Mouse (Mus musculus) hindbrain, embryonic 12.5 days (tissue): Measurements from ENCODE around the gene Tfap2a. TPM values are rescaled to one million over a fixed set of nuclear protein-coding genes. Genes with fewer than 3 reads are reported as not detected.

ENCODE experiments used
- ATAC-seq: fragments of 200-750 bp; cut with Nextera tagmentation; 2 replicates; pipeline ENCODE4 v1.8.0; 2017; ENCODE audit warnings: moderate TSS enrichment; ENCODE audit not compliant: low FRiP score
- H3K27ac ChIP-seq: fragments of 300-500 bp; sonication (generic); 2 replicates; pipeline ENCODE4 v1.5.1; 2016; ENCODE audit warnings: mild to moderate bottlenecking
- H3K27me3 ChIP-seq: fragments of 300-500 bp; sonication (generic); 2 replicates; pipeline ENCODE4 v1.6.1; 2016; ENCODE audit warnings: mild to moderate bottlenecking
- H3K36me3 ChIP-seq: fragments of 300-500 bp; sonication (generic); 2 replicates; pipeline ENCODE4 v1.6.1; 2016; ENCODE audit warnings: mild to moderate bottlenecking
- H3K4me1 ChIP-seq: fragments of 300-500 bp; sonication (generic); 2 replicates; pipeline ENCODE4 v1.6.1; 2016
- H3K4me2 ChIP-seq: fragments of 300-500 bp; sonication (generic); replicated peaks from 2 replicates; pipeline ENCODE4 v1.6.1; 2016; ENCODE audit warnings: mild to moderate bottlenecking
- H3K4me3 ChIP-seq: fragments of 300-500 bp; sonication (generic); 2 replicates; pipeline ENCODE4 v1.5.1; 2016; ENCODE audit warnings: mild to moderate bottlenecking
- H3K9ac ChIP-seq: fragments of 300-500 bp; sonication (generic); 2 replicates; pipeline ENCODE4 v1.6.1; 2016; ENCODE audit warnings: mild to moderate bottlenecking, moderate library complexity
- H3K9me3 ChIP-seq: fragments of 300-500 bp; sonication (generic); replicated peaks from 2 replicates; pipeline ENCODE4 v1.6.1; 2016; ENCODE audit warnings: mild to moderate bottlenecking
- WGBS: fragments of 180-500 bp; shearing (Covaris S2); methylation state at CpG from one replicate; pipeline ENCODE4 v1.1.7; 2016; 5-methylcytosine and 5-hydroxymethylcytosine counted together
- polyA plus RNA-seq: library from polyadenylated mRNA; unstranded; fragments of >200 nt; fragmentation: Nextera tagmentation; extraction: Ambion mirVana; gene quantifications from 2 replicates; pipeline ENCODE4 v1.2.1, GENCODE M21; 2016

Tfap2a gene
- 20.5 and 21.1 TPM in 2 replicates for polyA plus RNA-seq

GRCm38 (mm10) chr13:40738196-40738880, at the start of gene Tfap2a:
Gene Tfap2a, minus strand, starts transcription at chr13:40738376.
- Histone ChIP-seq H3K4me2 (peak within 1 kb of the TSS; percentile 22; the same call in 1 of the 2 replicates), H3K27me3 (peaks cover 100% of the 10 kb centered on the region), H3K4me3 (no peak within 1 kb of the TSS), H3K27ac (no peak within 1 kb of the TSS), H3K4me1 (peaks cover 19% of the 10 kb centered on the region), H3K9me3 (no peaks in the 10 kb centered on the region), H3K36me3 (no peaks in the 10 kb centered on the region), H3K9ac (no peak within 1 kb of the TSS)
- no peak for ATAC-seq
- WGBS: under 1% methylated on average over 30 of the region's 30 CpGs

DNA sequence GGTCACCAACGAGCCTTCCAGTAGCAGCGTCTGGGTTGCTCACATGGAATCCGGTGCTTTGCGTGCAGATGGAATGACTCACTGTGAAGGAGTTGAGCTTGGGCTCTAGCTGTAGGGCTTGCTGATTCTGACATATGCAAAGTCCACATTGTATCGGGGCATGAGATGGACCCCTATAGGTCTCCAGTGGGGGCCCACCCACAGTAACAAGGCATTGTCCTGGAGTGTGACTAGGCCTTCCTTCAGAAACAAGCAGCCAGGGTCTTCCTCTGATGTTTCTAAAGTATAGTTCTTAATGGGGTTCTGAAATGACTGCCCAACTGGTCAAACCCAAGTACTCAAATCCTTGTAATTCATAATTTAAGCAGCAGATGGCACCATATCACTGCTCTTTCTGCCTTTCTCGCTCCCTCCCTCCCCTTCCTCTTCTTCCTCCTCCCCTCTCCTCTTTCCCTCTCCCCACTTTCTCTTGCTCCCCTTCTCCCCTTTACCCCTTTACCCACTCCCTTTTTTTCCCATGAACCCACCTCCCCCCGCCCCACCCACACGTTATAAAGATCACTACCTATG, 46.1 kb upstream of the Tfap2a start:
- 49% methylated on average over 8 of the region's 8 CpGs for WGBS
- no peak for ATAC-seq
- H3K27me3 ChIP-seq: no peaks in the 10 kb centered on the region

DNA sequence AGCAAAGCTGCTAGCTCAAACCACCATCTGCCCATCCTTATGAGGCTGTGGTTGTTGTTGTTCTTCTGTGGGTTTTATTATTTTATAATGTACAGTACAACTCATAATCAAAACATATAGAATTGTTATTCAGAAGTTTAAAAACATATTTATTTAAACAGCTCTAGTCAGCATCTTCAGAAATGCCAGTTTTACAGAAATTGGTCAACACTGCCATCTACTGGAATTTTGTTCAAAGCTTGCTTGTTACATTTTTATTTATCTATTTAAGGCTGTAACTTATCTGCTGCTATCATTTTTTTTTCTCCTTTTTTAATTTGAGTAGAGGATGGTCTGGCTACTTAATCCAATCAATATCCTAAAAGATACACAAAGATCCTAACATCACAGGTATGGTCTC, 19.8 kb upstream of the Tfap2a start:
- H3K9me3 ChIP-seq: no peaks in the 10 kb centered on the region
- H3K4me1 ChIP-seq: no peaks in the 10 kb centered on the region
- no peak for ATAC-seq
- H3K27ac ChIP-seq: no peak overlapping the region
- H3K4me2 ChIP-seq: no peak overlapping the region
- no peaks in the 10 kb centered on the region for H3K36me3 ChIP-seq
- no peak overlapping the region for H3K4me3 ChIP-seq
- H3K27me3 ChIP-seq: no peaks in the 10 kb centered on the region
- no peak overlapping the region for H3K9ac ChIP-seq

More for the DNA sequence above, 46.1 kb upstream of the Tfap2a start:
- H3K4me2 ChIP-seq: no peak overlapping the region
- H3K4me3 ChIP-seq: no peak overlapping the region
- no peak overlapping the region for H3K27ac ChIP-seq
- no peaks in the 10 kb centered on the region for H3K36me3 ChIP-seq
- H3K9ac ChIP-seq: no peak overlapping the region
- no peaks in the 10 kb centered on the region for H3K4me1 ChIP-seq
- H3K9me3 ChIP-seq: no peaks in the 10 kb centered on the region

GRCm38 (mm10) chr13:40756356-40756755, 18.2 kb upstream of the Tfap2a start:
- Histone ChIP-seq H3K9ac (no peak overlapping the region), H3K27me3 (peaks cover 4% of the 10 kb centered on the region; the same call in 1 of the 2 replicates), H3K9me3 (no peaks in the 10 kb centered on the region), H3K36me3 (no peaks in the 10 kb centered on the region), H3K4me1 (no peaks in the 10 kb centered on the region), H3K4me2 (no peak overlapping the region), H3K4me3 (no peak overlapping the region), H3K27ac (no peak overlapping the region)
- WGBS: 69% methylated on average over 7 of the region's 7 CpGs
- ATAC-seq: no peak

DNA sequence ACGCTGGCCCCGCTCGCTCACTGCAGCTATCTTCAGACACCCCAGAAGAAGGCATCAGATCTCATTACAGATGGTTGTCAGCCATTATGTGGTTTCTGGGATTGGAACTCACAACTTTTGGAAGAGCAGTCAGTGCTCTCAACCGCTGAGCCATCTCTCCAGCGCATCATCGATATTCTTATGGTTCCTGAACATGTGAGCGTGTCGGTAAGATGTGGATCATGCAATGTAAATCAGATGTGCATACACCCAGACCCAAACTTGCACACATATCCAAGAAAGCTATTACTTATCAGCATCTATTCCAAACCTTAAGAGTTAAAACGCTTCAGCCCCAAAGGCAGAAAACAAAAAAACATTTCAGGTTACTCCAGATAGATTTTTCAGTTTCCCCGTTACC, 15.9 kb upstream of the Tfap2a start:
- no peaks in the 10 kb centered on the region for H3K9me3 ChIP-seq
- H3K27ac ChIP-seq: no peak overlapping the region
- H3K27me3 ChIP-seq: peaks cover 17% of the 10 kb centered on the region
- no peak overlapping the region for H3K4me2 ChIP-seq
- WGBS: 97% methylated on average over 10 of the region's 10 CpGs
- no peak for ATAC-seq
- no peaks in the 10 kb centered on the region for H3K4me1 ChIP-seq
- H3K9ac ChIP-seq: no peak overlapping the region
- no peaks in the 10 kb centered on the region for H3K36me3 ChIP-seq
- no peak overlapping the region for H3K4me3 ChIP-seq

GRCm38 (mm10) chr13:40751889-40752288, 13.7 kb upstream of the Tfap2a start:
- Histone ChIP-seq H3K4me1 (no peaks in the 10 kb centered on the region), H3K9me3 (no peaks in the 10 kb centered on the region), H3K27me3 (peaks cover 31% of the 10 kb centered on the region), H3K4me3 (no peak overlapping the region), H3K27ac (no peak overlapping the region), H3K36me3 (no peaks in the 10 kb centered on the region), H3K4me2 (no peak overlapping the region), H3K9ac (no peak overlapping the region)
- 92% methylated on average over 10 of the region's 10 CpGs for WGBS
- no peak for ATAC-seq

DNA sequence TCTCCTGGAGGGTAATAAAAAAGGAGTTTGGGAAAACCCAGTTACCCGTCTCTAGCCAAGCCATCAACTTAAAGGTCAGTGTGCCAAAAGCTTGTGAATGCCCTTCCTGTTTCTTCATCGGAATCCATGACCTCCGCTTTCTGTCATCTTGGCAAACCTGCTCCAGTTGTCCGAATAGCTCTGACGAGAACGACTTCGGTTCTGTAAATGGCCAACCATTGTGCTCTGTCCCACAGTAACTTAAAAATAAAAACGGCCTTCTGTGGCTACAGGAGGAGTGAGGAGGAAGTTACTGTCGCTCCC, 11.4 kb upstream of the Tfap2a start:
- no peak overlapping the region for H3K4me3 ChIP-seq
- ATAC-seq: no peak
- H3K9me3 ChIP-seq: no peaks in the 10 kb centered on the region
- H3K27me3 ChIP-seq: peaks cover 52% of the 10 kb centered on the region
- no peaks in the 10 kb centered on the region for H3K36me3 ChIP-seq
- no peak overlapping the region for H3K27ac ChIP-seq
- H3K4me2 ChIP-seq: peak overlapping the region; percentile 40; the same call in 1 of the 2 replicates
- H3K9ac ChIP-seq: no peak overlapping the region
- WGBS: 68% methylated on average over 9 of the region's 9 CpGs
- H3K4me1 ChIP-seq: peaks cover 2% of the 10 kb centered on the region; the same call in 1 of the 2 replicates

GRCm38 (mm10) chr13:40748785-40749602, 10.8 kb upstream of the Tfap2a start:
- H3K9ac ChIP-seq: no peak overlapping the region
- peaks cover 4% of the 10 kb centered on the region; the same call in 1 of the 2 replicates for H3K4me1 ChIP-seq
- no peaks in the 10 kb centered on the region for H3K9me3 ChIP-seq
- no peaks in the 10 kb centered on the region for H3K36me3 ChIP-seq
- no peak overlapping the region for H3K27ac ChIP-seq
- WGBS: 18% methylated on average over 16 of the region's 19 CpGs
- peaks cover 58% of the 10 kb centered on the region for H3K27me3 ChIP-seq
- peak overlapping the region; percentile 40 for H3K4me2 ChIP-seq
- no peak for ATAC-seq
- no peak overlapping the region for H3K4me3 ChIP-seq

- Histone ChIP-seq H3K4me2 (peak overlapping the region; percentile 20), H3K9ac (no peak overlapping the region)
- WGBS: 2% methylated on average over 19 of the region's 19 CpGs
Measured at GRCm38 (mm10) chr13:40744111-40744805, 6.1 kb upstream of the Tfap2a start.

GRCm38 (mm10) chr13:40743221-40743620, 5.0 kb upstream of the Tfap2a start:
- H3K27me3 ChIP-seq: peaks cover 95% of the 10 kb centered on the region
- no peaks in the 10 kb centered on the region for H3K9me3 ChIP-seq
- no peak for ATAC-seq
- no peak overlapping the region for H3K4me2 ChIP-seq
- H3K36me3 ChIP-seq: no peaks in the 10 kb centered on the region
- no peak overlapping the region for H3K9ac ChIP-seq
- H3K4me3 ChIP-seq: no peak overlapping the region
- H3K4me1 ChIP-seq: peaks cover 6% of the 10 kb centered on the region
- 13% methylated on average over 4 of the region's 4 CpGs for WGBS
- no peak overlapping the region for H3K27ac ChIP-seq

More at GRCm38 (mm10) chr13:40744111-40744805, 6.1 kb upstream of the Tfap2a start:
- H3K36me3 ChIP-seq: no peaks in the 10 kb centered on the region
- H3K9me3 ChIP-seq: no peaks in the 10 kb centered on the region
- no peak for ATAC-seq
- H3K4me3 ChIP-seq: no peak overlapping the region
- no peak overlapping the region for H3K27ac ChIP-seq
- peaks cover 4% of the 10 kb centered on the region; the same call in 1 of the 2 replicates for H3K4me1 ChIP-seq
- peaks cover 88% of the 10 kb centered on the region for H3K27me3 ChIP-seq

- Histone ChIP-seq H3K9ac (no peak overlapping the region), H3K9me3 (no peaks in the 10 kb centered on the region), H3K4me2 (no peak overlapping the region), H3K4me1 (peaks cover 9% of the 10 kb centered on the region), H3K4me3 (no peak overlapping the region), H3K27ac (no peak overlapping the region), H3K27me3 (peaks cover 98% of the 10 kb centered on the region), H3K36me3 (no peaks in the 10 kb centered on the region)
- ATAC-seq: no peak
- WGBS: 4% methylated on average over 25 of the region's 25 CpGs
Measured at GRCm38 (mm10) chr13:40741841-40742550, 3.8 kb upstream of the Tfap2a start.
